Mouse (Mus musculus): ENCODE data around the gene Il31ra.

- TF ChIP-seq POLR2A (IDR thresholded peaks at IDR 0.05; ENCODE audit: insufficient read length, low read depth) (no peak), TCF3 (IDR thresholded peaks at IDR 0.05; ENCODE audit: insufficient read length, low read depth) (no peak), MYOG (IDR thresholded peaks at IDR 0.05; ENCODE audit: control insufficient read depth in 1 of 3, insufficient read depth in 1 of 3, insufficient read length in 2 of 3, low read depth in 2 of 3) (no peak), USF1 (IDR thresholded peaks at IDR 0.05; ENCODE audit: low read depth) (no peak), E2F4 (IDR thresholded peaks at IDR 0.05; ENCODE audit: insufficient read depth) (no peak), MAX (IDR thresholded peaks at IDR 0.05; ENCODE audit: low read depth) (no peak), SRF (IDR thresholded peaks at IDR 0.05; ENCODE audit: control insufficient read depth, insufficient read length, low read depth) (no peak), MYOD1 (IDR thresholded peaks at IDR 0.05; ENCODE audit: control insufficient read depth in 1 of 3, insufficient read length in 2 of 3, low read depth in 2 of 3) (no peak), POLR2AphosphoS2 (IDR thresholded peaks at IDR 0.05; ENCODE audit: insufficient read length, low read depth) (no peak), TCF12 (IDR thresholded peaks at IDR 0.05; ENCODE audit: insufficient read depth, poor library complexity, severe bottlenecking) (no peak), CEBPB (IDR thresholded peaks at IDR 0.05; ENCODE audit: insufficient read depth, poor library complexity, severe bottlenecking) (no peak)
Measured at GRCm38 (mm10) chr13:112569606-112570005, 24.6 kb downstream of the Il31ra start.
